Mouse (Mus musculus) MEL (cell line): Measurements from ENCODE around the gene Prkar2a. TPM values are rescaled to one million over a fixed set of nuclear protein-coding genes. Genes with fewer than 3 reads are reported as not detected.
A peak's percentile ranks its signal among the peaks of the same experiment; 100 is the strongest.

Experiments used
- DNase-seq: peaks from one replicate; pipeline ENCODE4 v3.0.0; 2011; ENCODE audit warnings: low read depth, low spot score
- H3K27ac ChIP-seq: 2 replicates; pipeline ENCODE4 v1.5.1; 2012; ENCODE audit warnings: low read depth, mild to moderate bottlenecking, control low read depth, low read length, moderate library complexity; ENCODE audit not compliant: control insufficient read depth
- H3K27me3 ChIP-seq, 2 experiments: fragments of 150-350 bp in 1 of 2; sonication (generic) in 1 of 2; 2 replicates each; pipeline ENCODE4 v1.6.1; 2012; ENCODE audit warnings: low read length in 2 of 2, mild to moderate bottlenecking in 2 of 2, improper control_type of control experiment in 1 of 2, moderate library complexity in 1 of 2; ENCODE audit not compliant: insufficient read depth in 2 of 2, control insufficient read depth in 1 of 2
- H3K36me3 ChIP-seq, 2 experiments: 2 replicates each; pipeline ENCODE4 v1.6.1; 2012 to 2014; ENCODE audit warnings: low read length in 2 of 2, improper control_type of control experiment in 1 of 2, inconsistent platforms in 1 of 2, mild to moderate bottlenecking in 1 of 2; ENCODE audit not compliant: insufficient read depth in 2 of 2, control insufficient read depth in 1 of 2
- H3K4me1 ChIP-seq, 2 experiments: fragments of 150-350 bp in 1 of 2; sonication (generic) in 1 of 2; 2 replicates each; pipeline ENCODE4 v1.6.1; 2012; ENCODE audit warnings: low read length in 2 of 2, improper control_type of control experiment in 1 of 2, mild to moderate bottlenecking in 1 of 2; ENCODE audit not compliant: insufficient read depth in 2 of 2, control insufficient read depth in 1 of 2
- H3K4me3 ChIP-seq, 2 experiments: fragments of 150-350 bp in 1 of 2; sonication (generic) in 1 of 2; 2 replicates each; pipeline ENCODE4 v1.5.1; 2012; ENCODE audit warnings: low read depth in 2 of 2, low read length in 2 of 2, mild to moderate bottlenecking in 2 of 2, moderate library complexity in 2 of 2, control low read depth in 1 of 2, improper control_type of control experiment in 1 of 2; ENCODE audit not compliant: control insufficient read depth in 1 of 2, insufficient read depth in 1 of 2
- H3K79me2 ChIP-seq: 2 replicates; pipeline ENCODE4 v1.6.1; 2012; ENCODE audit warnings: mild to moderate bottlenecking, low read length, moderate library complexity; ENCODE audit not compliant: control insufficient read depth, poor library complexity, insufficient read depth
- H3K9ac ChIP-seq: 2 replicates; pipeline ENCODE4 v1.6.1; 2012; ENCODE audit warnings: low read depth, mild to moderate bottlenecking, control low read depth, low read length, moderate library complexity; ENCODE audit not compliant: control insufficient read depth, poor library complexity, severe bottlenecking
- H3K9me3 ChIP-seq: fragments of 150-350 bp; sonication (generic); replicated peaks from 2 replicates; pipeline ENCODE4 v1.6.1; 2012; ENCODE audit warnings: mild to moderate bottlenecking, low read length, improper control_type of control experiment, moderate library complexity; ENCODE audit not compliant: insufficient read depth
- CHD2 ChIP-seq: IDR thresholded peaks from 2 replicates; pipeline ENCODE4 v1.6.1; 2011; ENCODE audit warnings: low read length, improper control_type of control experiment
- CTCF ChIP-seq, 3 experiments: IDR thresholded peaks in 2 of 3; conservative IDR thresholded peaks in 1 of 3; 2 replicates each; pipeline ENCODE4 v1.5.1; 2011 to 2012; ENCODE audit warnings: low read length in 3 of 3, low read depth in 2 of 3, mild to moderate bottlenecking in 2 of 3, improper control_type of control experiment in 1 of 3, inconsistent platforms in 1 of 3, mixed read lengths in 1 of 3, moderate library complexity in 1 of 3; ENCODE audit not compliant: control insufficient read depth in 1 of 3, insufficient read depth in 1 of 3, poor library complexity in 1 of 3, severe bottlenecking in 1 of 3
- E2F4 ChIP-seq: IDR thresholded peaks from 2 replicates; pipeline ENCODE4 v1.6.1; 2011; ENCODE audit warnings: low read depth, low read length, improper control_type of control experiment, borderline replicate concordance
- ELF1 ChIP-seq: IDR thresholded peaks from 2 replicates; pipeline ENCODE4 v1.6.1; 2014; ENCODE audit warnings: low read depth, mild to moderate bottlenecking, inconsistent platforms, low read length, improper control_type of control experiment, moderate library complexity
- ETS1 ChIP-seq: IDR thresholded peaks from 2 replicates; pipeline ENCODE4 v1.6.1; 2012; ENCODE audit warnings: low read depth, mild to moderate bottlenecking, inconsistent platforms, low read length, improper control_type of control experiment, moderate library complexity
- GABPA ChIP-seq: IDR thresholded peaks from 2 replicates; pipeline ENCODE4 v1.6.1; 2012; ENCODE audit warnings: low read depth, mild to moderate bottlenecking, inconsistent platforms, low read length, improper control_type of control experiment, moderate library complexity
- HCFC1 ChIP-seq: IDR thresholded peaks from 2 replicates; pipeline ENCODE4 v1.6.1; 2012; ENCODE audit warnings: low read depth, mild to moderate bottlenecking, inconsistent platforms, low read length, improper control_type of control experiment, moderate library complexity
- JUND ChIP-seq: IDR thresholded peaks from 2 replicates; pipeline ENCODE4 v1.6.1; 2011; ENCODE audit warnings: low read depth, mild to moderate bottlenecking, improper control_type of control experiment, low read length
- KAT2A ChIP-seq: conservative IDR thresholded peaks from 2 replicates; pipeline ENCODE4 v1.6.1; 2012; ENCODE audit warnings: low read depth, low read length, improper control_type of control experiment, inconsistent platforms
- MAX ChIP-seq: IDR thresholded peaks from 2 replicates; pipeline ENCODE4 v1.6.1; 2011; ENCODE audit warnings: low read length, improper control_type of control experiment
- MAZ ChIP-seq: IDR thresholded peaks from 2 replicates; pipeline ENCODE4 v1.6.1; 2012; ENCODE audit warnings: low read depth, mild to moderate bottlenecking, inconsistent platforms, low read length, improper control_type of control experiment
- MEF2A ChIP-seq: IDR thresholded peaks from 2 replicates; pipeline ENCODE4 v1.6.1; 2014; ENCODE audit warnings: low read depth, mild to moderate bottlenecking, inconsistent platforms, low read length, improper control_type of control experiment; ENCODE audit not compliant: poor library complexity, insufficient replicate concordance, severe bottlenecking; ENCODE audit errors: extremely low read depth
- MYB ChIP-seq: IDR thresholded peaks from 2 replicates; pipeline ENCODE4 v1.6.1; 2011; ENCODE audit warnings: mild to moderate bottlenecking, low read depth, low read length, improper control_type of control experiment
- MYC ChIP-seq: IDR thresholded peaks from 2 replicates; pipeline ENCODE4 v1.6.1; 2011; ENCODE audit warnings: low read depth, mild to moderate bottlenecking, low read length, improper control_type of control experiment, moderate library complexity
- NRF1 ChIP-seq: IDR thresholded peaks from 2 replicates; pipeline ENCODE4 v1.6.1; 2014; ENCODE audit warnings: low read depth, mild to moderate bottlenecking, inconsistent platforms, low read length, improper control_type of control experiment, moderate library complexity; ENCODE audit not compliant: poor library complexity, insufficient read depth, severe bottlenecking
- POLR2AphosphoS2 ChIP-seq: IDR thresholded peaks from 2 replicates; pipeline ENCODE4 v1.6.1; 2011; ENCODE audit warnings: low read length, improper control_type of control experiment
- POLR2AphosphoS5 ChIP-seq: IDR thresholded peaks from 2 replicates; pipeline ENCODE4 v1.6.1; 2012; ENCODE audit warnings: low read depth, borderline replicate concordance, mild to moderate bottlenecking, inconsistent platforms, low read length, moderate library complexity, mixed read lengths
- RAD21 ChIP-seq: IDR thresholded peaks from 2 replicates; pipeline ENCODE4 v1.6.1; 2011; ENCODE audit warnings: mild to moderate bottlenecking, low read depth, low read length, improper control_type of control experiment
- RCOR1 ChIP-seq: IDR thresholded peaks from 2 replicates; pipeline ENCODE4 v1.6.1; 2012; ENCODE audit warnings: low read depth, mild to moderate bottlenecking, inconsistent platforms, low read length, improper control_type of control experiment
- SIN3A ChIP-seq: IDR thresholded peaks from 2 replicates; pipeline ENCODE4 v1.6.1; 2012; ENCODE audit warnings: low read length, improper control_type of control experiment, inconsistent platforms
- SMC3 ChIP-seq: IDR thresholded peaks from 2 replicates; pipeline ENCODE4 v1.6.1; 2011; ENCODE audit warnings: low read depth, low read length, improper control_type of control experiment
- TAL1 ChIP-seq: IDR thresholded peaks from 2 replicates; pipeline ENCODE4 v1.6.1; 2012; ENCODE audit warnings: mild to moderate bottlenecking, inconsistent platforms, low read length, moderate library complexity, mixed read lengths
- TCF12 ChIP-seq: IDR thresholded peaks from 2 replicates; pipeline ENCODE4 v1.6.1; 2014; ENCODE audit warnings: low read depth, mild to moderate bottlenecking, inconsistent platforms, low read length, improper control_type of control experiment, moderate library complexity
- UBTF ChIP-seq: IDR thresholded peaks from 2 replicates; pipeline ENCODE4 v1.6.1; 2012; ENCODE audit warnings: low read depth, mild to moderate bottlenecking, inconsistent platforms, low read length, improper control_type of control experiment, moderate library complexity, borderline replicate concordance; ENCODE audit not compliant: insufficient read depth
- USF1 ChIP-seq: IDR thresholded peaks from 2 replicates; pipeline ENCODE4 v1.6.1; 2014; ENCODE audit warnings: low read depth, mild to moderate bottlenecking, inconsistent platforms, low read length, improper control_type of control experiment, moderate library complexity
- USF2 ChIP-seq, 2 experiments: IDR thresholded peaks; 2 replicates each; pipeline ENCODE4 v1.6.1; 2011 to 2012; ENCODE audit warnings: improper control_type of control experiment in 2 of 2, low read length in 2 of 2, borderline replicate concordance in 1 of 2, inconsistent platforms in 1 of 2, low read depth in 1 of 2, mild to moderate bottlenecking in 1 of 2; ENCODE audit not compliant: insufficient read depth in 1 of 2
- ZC3H11A ChIP-seq: IDR thresholded peaks from 2 replicates; pipeline ENCODE4 v1.6.1; 2012; ENCODE audit warnings: low read depth, mild to moderate bottlenecking, inconsistent platforms, low read length, improper control_type of control experiment
- ZMIZ1 ChIP-seq: IDR thresholded peaks from 2 replicates; pipeline ENCODE4 v1.6.1; 2012; ENCODE audit warnings: low read depth, mild to moderate bottlenecking, inconsistent platforms, low read length, improper control_type of control experiment, moderate library complexity
- ZNF384 ChIP-seq: IDR thresholded peaks from 2 replicates; pipeline ENCODE4 v1.6.1; 2012; ENCODE audit warnings: low read depth, mild to moderate bottlenecking, inconsistent platforms, low read length, improper control_type of control experiment
- polyA plus RNA-seq, 2 experiments: library from polyadenylated mRNA; stranded (reverse) in 1 of 2; unstranded in 1 of 2; fragments of >175 nt in 1 of 2; fragments of >200 nt in 1 of 2; gene quantifications; 2 replicates each; pipeline versions ENCODE4 v1.2.1 to v1.2.4; 2012; ENCODE audit warnings: low replicate concordance in 2 of 2, low read depth in 1 of 2; ENCODE audit not compliant: insufficient read length in 2 of 2, insufficient read depth in 1 of 2, missing spikeins in 1 of 2
- total RNA-seq: library from RNA; depleted of rRNA; stranded (reverse); fragments of 300-350 nt; gene quantifications from 2 replicates; pipeline ENCODE4 v1.2.3, GENCODE M21; 2012

Prkar2a gene
- total and polyA plus RNA-seq, 3 experiments: 22.4 to 230 (median 87.9) TPM

DNA sequence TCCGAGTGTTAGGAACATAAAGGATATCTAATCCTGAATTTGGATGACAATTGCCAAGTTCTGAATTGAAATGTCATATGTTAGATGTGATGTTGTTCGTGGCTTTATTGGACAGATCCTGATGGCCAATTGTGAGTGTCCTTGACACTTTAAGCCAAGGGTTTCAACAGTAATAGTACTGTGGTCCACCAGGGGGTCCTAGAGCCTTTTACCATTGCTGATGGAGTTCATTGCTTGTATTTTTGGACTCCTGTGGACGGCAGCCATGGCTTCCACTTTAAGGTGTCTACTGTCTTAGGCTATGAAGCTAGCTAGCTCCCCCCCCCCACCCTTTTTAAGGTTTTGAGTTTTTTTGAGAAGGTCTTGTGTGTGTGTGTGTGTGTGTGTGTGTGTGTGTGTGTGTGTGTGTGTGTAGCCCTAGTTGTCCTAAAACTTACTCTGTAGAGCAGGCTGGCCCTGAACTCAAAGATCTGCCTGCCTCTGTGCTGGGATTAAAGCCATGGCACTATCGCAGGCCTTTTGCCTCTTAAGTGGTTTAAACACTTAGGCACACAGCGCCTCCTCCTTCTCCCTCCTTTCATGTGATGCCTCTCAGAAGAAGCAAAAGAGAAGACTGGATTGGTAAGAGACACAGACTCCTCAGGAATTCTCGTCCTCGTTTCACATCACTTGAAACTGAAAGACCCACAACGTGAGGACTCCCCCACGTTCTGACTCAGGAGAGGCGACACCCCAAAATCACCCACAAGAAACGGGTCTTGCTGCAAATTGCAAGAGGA, 63.2 kb downstream of the Prkar2a start:
- no peaks in the 10 kb centered on the region for H3K4me1 ChIP-seq
- no peaks in the 10 kb centered on the region for H3K79me2 ChIP-seq
- no peak for DNase-seq
- no peak overlapping the region for H3K4me3 ChIP-seq
- no peaks in the 10 kb centered on the region for H3K9me3 ChIP-seq
- H3K27ac ChIP-seq: no peak overlapping the region
- 0 out of 4 replicates have a peak, but pooled peaks cover 0 to 1% of the 10 kb centered on the region in 2 experiments for H3K27me3 ChIP-seq
- no peak overlapping the region for H3K9ac ChIP-seq
- H3K36me3 ChIP-seq: no peaks in the 10 kb centered on the region; a peak in 1 of 4 replicates
- no peak for TF ChIP-seq CTCF (IDR thresholded peaks at IDR 0.05 in 2 of 3, conservative IDR thresholded peaks at IDR 0.05 in 1 of 3; ENCODE audit: control insufficient read depth in 1 of 3, insufficient read depth in 1 of 3, low read depth in 2 of 3, low read length in 3 of 3, poor library complexity in 1 of 3, severe bottlenecking in 1 of 3)
- no peak for TF ChIP-seq ZNF384
- no peak for TF ChIP-seq CHD2
- TF ChIP-seq E2F4: no peak
- TF ChIP-seq GABPA: no peak
- no peak for TF ChIP-seq ETS1
- TF ChIP-seq ZMIZ1: no peak
- TF ChIP-seq KAT2A: no peak
- no peak for TF ChIP-seq SIN3A
- no peak for TF ChIP-seq RCOR1
- TF ChIP-seq JUND: no peak
- no peak for TF ChIP-seq NRF1
- no peak for TF ChIP-seq TAL1
- no peak for TF ChIP-seq POLR2AphosphoS5
- TF ChIP-seq ELF1: no peak
- TF ChIP-seq POLR2AphosphoS2: no peak
- TF ChIP-seq UBTF: no peak
- TF ChIP-seq HCFC1: no peak
- TF ChIP-seq MYC: no peak
- TF ChIP-seq, all 39 proteins: peak for 0

DNA sequence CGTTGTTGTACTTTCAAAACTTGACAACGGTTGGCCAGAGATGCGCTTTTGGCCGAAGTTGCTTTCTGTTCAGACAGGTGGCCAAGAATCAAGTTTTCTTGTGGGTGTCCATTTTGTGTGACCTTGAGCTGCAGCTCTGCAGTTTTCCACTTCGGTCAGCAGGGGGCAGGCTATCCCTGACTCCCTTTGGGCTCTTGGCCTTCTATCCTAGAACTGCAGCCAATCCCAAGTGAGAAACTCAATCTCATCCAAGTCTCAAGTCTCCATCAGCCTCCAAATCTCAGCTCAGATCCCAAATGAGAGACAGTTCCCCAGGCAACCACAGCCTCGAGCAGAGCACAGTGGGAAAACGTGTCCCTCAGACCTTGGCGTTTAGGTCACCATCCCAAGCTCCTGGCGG, 64.2 kb downstream of the Prkar2a start:
- H3K4me1 ChIP-seq: no peaks in the 10 kb centered on the region
- H3K27ac ChIP-seq: no peak overlapping the region
- H3K9me3 ChIP-seq: no peaks in the 10 kb centered on the region
- no peak for TF ChIP-seq POLR2AphosphoS2
- TF ChIP-seq MAZ: no peak
- no peak for TF ChIP-seq HCFC1
- no peak for TF ChIP-seq TCF12
- no peak for TF ChIP-seq USF1
- TF ChIP-seq ZC3H11A: peak; percentile 46
- TF ChIP-seq MYB: no peak
- TF ChIP-seq MEF2A: no peak
- TF ChIP-seq USF2 (IDR thresholded peaks at IDR 0.05; ENCODE audit: borderline replicate concordance in 1 of 2, insufficient read depth in 1 of 2, low read depth in 1 of 2, low read length in 2 of 2): no peak
- TF ChIP-seq SMC3: peak; percentile 54
- no peak for TF ChIP-seq KAT2A
- peak; percentile 70 to 85 (median 75) for TF ChIP-seq CTCF (IDR thresholded peaks at IDR 0.05 in 2 of 3, conservative IDR thresholded peaks at IDR 0.05 in 1 of 3; ENCODE audit: control insufficient read depth in 1 of 3, insufficient read depth in 1 of 3, low read depth in 2 of 3, low read length in 3 of 3, poor library complexity in 1 of 3, severe bottlenecking in 1 of 3)
- TF ChIP-seq MAX: no peak
- TF ChIP-seq RAD21: peak; percentile 57
- H3K9ac ChIP-seq: no peak overlapping the region
- H3K27me3 ChIP-seq: 0 out of 4 replicates have a peak, but pooled peaks cover 0 to 1% of the 10 kb centered on the region in 2 experiments
- H3K79me2 ChIP-seq: no peaks in the 10 kb centered on the region
- peak; percentile 36 for DNase-seq
- H3K4me3 ChIP-seq: no peak overlapping the region
- H3K36me3 ChIP-seq: no peaks in the 10 kb centered on the region; a peak in 1 of 4 replicates
